Mouse (Mus musculus): ENCODE data around the gene Prr12.

The Prr12 gene

DNA sequence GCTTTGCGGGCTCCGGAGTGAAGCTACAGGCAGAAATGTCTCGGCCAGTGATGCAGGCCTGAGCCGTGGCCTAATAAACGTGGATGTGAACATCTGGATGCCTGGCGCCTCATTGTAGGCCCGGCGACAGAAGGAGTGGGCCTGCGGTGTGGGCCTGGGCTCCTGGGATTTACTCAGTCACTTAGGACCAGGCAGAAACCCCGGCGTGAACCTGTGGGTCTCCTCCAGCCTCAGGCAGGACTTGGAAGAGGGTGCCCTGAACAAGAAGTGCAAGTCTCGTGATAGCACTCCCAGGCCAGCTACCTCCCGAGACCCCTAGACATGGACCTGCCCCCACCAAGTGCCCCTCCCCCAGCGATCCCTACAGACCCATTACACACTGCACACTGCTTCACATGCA, 24.6 kb upstream of the Prr12 start:
- DNase-seq: no peak

DNA sequence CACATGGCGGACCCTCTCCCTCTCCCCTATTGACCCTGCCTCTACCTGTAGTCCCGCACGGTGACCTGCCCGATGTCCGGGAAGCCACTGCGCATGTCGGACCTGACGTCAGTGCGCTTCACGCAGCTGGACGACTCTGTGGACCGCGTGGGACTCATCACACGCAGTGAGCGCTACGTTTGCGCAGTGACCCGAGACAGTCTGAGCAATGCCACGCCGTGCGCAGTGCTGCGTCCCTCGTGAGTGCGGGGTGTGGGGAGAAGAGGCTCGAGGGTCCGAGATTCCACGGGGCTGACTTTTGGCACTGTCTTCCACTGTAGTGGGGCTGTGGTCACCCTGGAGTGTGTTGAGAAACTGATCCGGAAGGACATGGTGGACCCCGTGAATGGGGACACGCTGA, 23.8 kb upstream of the Prr12 start:
- no peak for DNase-seq

DNA sequence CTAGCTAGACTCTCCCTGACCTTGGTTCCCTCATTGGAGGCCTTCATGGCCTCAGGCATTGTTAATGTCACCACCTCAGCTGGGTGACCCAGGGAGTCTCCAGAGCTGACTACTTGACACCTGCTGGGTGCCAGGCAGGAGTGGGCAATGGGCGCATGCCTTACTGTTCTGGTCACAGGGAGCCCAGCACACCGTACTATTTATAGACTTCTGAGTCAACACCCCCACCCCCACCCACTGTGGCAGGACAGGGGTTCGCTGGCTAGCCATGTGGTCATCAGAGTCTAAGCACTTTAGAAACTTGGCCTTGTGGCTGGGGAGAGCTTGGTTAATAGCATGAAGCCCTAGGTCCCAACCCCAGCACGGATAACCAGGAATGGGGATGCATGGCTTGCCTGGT, 22.7 kb upstream of the Prr12 start:
- DNase-seq: no peak

DNA sequence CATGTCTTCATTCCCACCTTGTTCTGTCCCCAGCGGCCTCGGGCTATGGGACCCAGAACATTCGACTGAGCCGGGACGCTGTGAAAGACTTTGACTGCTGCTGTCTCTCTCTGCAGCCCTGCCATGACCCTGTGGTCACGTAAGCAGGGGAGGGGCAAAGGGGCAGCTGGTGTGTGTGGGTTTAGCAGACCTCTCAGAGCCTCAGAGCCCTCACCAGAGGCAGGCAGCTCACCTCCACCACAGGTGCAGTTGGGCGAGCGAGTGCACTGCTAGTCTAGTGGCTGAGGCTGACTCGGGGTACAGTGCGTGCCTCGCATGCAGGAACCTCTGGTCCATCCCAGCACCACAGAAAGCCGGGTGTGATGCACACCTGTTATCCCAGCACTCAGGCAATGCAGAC, 21.3 kb upstream of the Prr12 start:
- no peak for DNase-seq

DNA sequence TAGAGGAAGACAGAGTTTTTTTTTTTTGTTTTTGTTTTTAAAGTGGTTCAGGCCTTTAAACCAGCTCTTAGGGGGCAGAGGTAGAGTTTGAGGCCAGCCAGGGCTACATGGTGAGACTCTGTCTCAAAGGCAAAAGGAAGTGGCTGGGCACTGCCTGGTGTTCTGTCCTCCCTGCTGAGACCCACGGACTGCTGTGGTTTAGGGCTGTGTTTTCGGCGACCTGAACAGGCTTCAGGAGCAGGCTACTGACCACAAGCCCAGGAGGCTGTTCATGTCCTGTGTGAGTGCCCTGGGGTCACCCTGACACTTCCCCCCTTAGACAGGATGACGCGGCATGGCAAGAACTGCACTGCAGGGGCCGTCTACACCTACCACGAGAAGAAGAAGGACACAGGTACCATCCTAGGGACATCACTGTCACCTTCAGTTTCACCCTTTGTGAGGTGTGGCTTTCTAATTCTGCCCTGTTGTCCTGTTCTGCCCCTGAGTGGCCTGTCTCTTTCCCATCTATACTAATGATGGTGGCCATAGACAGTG, 20.6 kb upstream of the Prr12 start:
- DNase-seq: no peak

DNA sequence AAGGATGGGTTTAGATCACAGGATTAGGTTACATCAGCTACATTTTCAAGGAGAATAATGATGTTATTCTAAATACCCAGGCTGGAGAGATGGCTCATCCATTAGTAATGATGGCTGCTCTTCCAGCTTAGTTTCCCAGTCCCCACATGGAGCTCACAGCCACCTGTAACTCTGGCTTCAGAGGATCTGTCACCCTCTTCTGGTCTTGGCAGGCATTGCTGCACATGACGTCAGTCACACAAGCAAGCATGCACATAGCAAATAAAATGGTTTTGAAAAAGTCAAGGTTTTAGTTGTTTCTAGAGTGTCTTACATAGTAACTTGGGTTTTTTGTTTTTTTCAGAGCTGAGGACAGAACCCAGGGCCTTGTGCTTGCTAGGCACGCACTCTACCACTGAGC, 19.5 kb upstream of the Prr12 start:
- DNase-seq: no peak

DNA sequence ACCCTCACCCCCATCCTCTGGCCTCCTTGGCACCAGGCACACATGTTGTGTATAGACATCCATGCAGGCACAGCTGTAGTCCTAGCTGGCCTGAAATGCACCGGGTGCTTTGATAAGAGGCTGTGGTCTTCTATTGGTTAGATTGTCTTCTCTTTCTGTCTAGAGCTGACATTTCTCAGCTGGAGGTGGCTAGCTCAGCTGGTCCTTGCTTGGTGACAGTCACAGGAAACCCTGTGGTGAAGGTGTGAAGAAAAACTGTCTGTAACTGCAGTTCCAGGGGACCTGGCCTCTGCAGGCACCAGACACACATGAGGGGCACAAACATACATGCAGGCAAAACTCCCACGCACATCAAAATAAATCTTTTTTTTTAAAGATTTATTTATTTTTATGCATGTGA, 17.0 kb upstream of the Prr12 start:
- DNase-seq: no peak

DNA sequence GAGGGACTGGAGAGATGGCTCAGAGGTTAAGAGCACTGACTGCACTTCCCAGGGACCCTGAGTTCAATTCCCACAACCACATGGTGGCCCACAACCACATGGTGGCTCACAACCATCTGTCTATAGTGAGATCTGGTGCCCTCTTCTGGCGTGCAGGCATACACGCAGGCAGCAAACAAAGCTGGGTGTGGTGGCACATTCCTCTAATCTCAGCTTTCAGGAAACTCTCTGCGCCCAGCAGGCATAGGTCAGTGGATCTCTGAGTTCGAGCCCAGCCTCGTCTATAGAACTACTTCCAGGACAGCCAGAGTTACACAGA, 15.3 kb upstream of the Prr12 start:
- no peak for DNase-seq

DNA sequence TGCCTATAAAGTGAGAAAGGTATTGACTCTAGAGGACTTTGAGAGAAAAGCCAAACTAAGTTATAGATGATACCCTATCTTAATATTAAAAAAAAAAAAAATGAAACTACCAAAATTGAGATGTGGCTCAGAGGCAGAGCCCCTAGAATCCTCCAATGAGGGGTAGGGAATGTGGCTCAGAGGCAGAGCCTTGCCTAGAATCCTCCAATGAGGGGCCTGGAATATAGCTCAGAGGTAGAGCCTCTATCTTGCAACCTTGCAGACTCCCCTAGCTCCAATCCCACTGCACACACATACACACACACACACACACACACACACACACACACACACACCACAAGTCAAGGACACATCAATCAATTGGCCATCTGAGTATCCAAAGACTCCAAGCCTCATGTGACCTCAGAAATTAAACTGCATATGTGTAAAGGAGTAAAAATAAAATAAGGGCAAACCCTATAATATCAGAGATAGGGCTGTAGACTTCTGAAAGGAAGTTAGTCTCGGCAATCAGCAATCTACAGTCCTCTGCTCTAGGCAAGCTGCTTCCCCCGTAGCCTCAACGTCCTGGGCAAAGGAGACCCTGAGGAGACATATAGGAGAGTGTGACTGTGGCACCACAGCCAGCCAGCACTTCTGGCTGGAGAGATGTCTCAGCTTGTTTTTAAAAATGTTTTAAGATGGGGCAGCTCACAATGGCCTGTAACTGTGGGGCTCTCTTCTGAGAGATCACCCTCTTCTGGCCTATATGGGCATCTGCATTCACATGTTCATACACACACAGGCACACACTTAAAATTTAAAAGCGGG, 14.7 kb upstream of the Prr12 start:
- no peak for DNase-seq

DNA sequence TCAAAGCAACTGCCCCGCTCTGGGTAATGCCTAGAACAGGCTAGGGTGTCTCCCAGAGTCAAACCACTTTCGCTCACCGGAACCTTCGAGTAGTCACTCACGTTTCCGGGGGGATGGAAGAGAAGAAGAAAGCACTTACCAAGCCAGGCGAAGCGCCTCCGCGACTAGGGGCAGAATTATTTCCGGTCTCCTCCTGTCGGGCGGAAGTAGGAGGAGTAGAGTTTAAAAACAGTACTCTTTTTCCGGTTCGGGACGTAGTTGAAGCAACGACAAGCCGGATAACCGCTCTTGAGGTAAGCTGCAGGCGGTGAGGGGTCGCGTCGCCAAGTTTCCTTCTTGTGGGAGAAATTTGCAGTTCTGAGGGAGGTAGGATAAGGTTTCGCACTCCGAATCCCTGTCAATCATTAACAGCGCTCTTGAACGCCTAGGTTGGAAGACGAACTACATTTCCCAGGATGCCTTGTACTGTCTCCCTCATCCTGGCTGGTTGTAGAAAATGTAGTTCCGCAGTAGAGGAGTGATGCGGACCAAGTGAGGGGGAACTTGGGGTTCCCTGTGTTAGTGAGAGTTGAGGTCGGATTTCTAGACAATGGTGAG, 9.7 kb upstream of the Prr12 start, which contains the start of the genes Nosip and Prrg2:
TSS of gene Nosip (plus strand) at position 191 of the 597 bp plus-strand sequence.
TSS of gene Prrg2 (minus strand) at position 439 of the 597 bp plus-strand sequence.
- DNase-seq: peak; percentile 95

DNA sequence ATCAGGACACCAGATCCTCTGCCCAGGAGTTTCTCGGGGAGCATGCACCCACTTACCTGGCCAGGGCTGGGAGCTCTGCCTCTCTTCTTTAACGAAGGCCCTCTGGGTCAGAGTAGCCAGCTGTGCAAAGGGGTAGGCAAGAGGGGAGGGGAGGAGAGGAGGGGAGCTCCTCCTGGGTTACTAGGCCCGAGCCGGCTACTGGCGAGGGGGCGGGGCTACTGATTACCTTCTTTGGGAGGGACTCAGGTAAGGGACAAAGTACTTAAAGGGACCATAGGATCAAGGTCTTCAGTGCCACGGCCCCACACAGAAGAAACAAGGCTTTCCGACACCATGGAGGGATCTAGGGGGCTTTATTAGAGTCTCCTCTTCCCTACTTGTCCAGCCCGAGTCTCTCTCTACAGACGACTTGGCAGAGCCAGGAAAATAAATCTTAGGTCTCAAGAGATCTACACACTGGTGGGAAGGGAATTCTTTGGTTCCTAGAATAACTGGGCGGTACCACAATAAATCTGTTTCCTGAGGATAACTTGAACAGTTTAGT, 8.9 kb upstream of the Prr12 start:
- no peak for DNase-seq

DNA sequence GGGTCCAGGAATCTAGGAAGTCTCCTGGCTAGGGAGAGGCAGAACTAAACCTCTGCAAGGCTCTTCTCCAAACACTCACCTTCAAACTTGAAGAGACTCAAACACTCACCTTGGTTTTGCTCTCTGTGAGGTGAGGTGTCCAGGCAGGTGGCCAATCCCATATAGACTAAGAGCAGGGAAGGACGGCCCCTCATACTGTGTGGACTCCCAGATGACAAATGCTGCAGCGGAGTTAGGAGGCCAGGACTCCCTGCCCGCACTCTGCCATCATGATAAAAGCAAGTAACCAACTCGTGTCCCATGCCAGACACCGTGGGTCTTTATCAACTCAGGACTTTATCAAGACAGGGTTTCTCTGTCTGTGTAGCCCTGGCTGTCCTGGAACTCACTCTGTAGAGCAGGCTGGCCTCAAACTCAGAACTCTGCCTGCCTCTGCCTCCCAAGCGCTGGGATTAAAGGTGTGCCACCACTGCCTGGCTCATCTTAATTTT, 8.0 kb upstream of the Prr12 start:
- DNase-seq: no peak

DNA sequence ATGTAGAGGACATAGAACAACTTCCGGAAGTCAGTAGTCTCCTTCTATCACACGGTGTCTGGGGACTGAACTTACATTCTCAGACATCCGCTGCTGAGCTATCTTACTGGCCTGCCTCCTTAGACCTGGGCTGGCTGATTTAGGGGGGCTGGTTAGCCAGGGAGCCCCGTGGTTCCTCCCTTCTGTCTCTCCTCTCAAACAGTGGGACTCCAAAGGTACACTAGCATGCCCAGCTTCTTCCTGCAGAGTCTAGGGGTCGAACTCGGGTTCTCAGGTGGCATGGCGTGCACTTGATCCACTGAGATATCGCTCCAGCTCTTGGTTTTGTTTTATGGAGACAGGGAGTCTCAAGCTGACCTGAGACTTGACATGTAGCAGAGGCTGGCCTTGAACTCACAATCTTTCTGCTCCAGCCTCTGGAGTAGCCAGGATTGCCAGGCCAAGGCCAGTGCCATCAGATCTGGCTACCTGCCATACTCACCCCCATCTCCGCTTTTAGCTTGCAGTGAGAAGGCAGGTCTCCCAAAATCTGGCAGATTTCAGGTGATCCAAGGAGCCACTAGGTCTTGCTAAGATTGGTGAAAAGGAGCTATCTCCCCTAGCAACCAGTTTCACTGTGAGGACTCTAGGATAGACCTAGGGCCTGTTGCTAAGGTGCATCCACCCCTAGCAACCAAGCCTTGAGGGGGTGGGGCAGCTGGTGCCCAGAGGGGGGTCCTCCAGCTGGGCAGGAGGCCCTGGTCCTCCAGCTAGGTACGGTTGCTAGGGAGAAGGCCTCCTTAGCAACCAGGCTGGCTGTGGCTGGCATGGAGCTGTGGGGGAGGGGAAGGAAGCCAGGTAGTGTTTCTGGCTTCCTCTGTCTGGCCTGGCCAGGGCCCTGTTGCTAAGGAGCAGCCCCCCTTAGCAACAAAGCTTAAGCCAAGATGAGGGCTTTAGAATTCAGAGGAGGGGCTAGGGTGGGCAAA, 6.2 kb upstream of the Prr12 start:
- DNase-seq: no peak

DNA sequence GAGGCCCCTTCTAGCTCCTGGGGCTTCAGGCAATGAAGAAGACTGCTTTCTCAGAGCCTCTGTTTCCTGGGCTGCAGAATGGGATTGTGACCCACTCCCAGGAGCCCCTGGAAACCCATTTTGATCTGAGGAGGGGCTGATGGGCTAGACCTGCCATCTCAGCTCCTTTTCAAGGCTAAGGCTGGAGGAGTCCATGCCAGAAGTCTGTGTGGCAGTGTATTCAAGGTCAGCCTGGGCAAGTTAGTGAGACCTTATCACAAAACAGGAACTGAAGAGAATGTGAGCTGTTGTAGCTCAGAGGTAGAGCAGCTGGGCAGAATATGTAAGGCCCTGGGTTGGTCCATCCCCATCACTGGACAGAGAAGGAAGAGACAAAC, 4.3 kb upstream of the Prr12 start:
- DNase-seq: no peak

DNA sequence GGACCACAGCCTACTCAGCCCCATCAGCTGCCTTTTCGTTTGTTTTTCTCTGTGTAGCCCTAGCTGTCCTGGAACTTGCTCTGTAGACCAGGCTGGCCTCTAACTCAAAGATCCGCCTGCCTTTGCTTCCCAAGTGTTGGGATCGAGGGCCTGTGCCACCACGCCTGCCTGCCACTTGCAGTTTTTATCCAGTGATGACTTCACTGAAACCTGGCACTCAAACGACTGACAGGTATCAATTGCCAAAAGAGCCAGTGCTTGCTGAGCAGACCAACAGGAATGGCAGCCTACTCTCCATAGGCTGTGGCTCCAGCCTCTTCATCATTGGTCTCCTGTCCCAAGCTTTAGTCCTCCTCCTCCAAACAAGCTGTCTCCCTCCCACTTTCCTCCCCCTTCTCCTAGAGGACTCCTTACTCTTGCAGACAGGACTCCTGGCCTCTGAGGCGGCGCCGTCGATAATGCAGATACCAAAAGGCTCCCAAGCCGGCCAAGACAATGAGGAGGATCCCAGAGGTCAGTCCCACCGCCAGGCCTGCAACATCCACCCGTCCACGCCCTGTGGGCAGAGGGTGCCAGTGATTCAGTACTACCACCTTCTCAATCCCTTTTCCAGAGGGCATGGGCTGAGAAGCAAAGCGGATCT, 3.8 kb upstream of the Prr12 start:
- DNase-seq: no peak

DNA sequence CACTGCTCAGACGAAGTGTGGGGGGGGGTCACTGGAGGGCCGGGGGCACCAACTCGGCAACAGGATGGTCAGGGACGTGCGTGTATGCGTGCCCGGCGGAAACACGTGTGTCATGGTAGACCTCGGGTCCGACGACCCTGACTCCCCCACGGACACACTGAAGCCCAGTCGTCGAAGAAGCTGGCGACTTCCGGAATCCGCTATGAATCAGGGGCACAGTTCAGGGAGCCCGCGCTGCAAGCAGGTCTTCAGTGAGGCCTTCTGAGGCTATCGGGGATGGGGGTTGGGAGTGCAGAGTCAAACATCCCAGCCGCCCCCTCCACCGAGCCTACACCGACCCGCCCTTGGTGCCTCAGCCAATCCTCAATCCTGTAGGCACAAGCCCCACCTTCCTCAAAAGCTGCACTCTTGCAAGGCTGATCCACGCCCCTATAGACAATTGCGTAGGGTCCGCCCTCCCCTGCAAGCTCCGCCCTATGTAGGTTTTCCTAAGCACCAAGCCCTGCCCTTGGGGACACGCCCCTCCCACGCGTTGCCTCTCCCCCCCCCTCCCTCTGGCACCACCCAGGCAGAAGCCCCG, 1.3 kb upstream of the Prr12 start:
- DNase-seq: peak; percentile 99

DNA sequence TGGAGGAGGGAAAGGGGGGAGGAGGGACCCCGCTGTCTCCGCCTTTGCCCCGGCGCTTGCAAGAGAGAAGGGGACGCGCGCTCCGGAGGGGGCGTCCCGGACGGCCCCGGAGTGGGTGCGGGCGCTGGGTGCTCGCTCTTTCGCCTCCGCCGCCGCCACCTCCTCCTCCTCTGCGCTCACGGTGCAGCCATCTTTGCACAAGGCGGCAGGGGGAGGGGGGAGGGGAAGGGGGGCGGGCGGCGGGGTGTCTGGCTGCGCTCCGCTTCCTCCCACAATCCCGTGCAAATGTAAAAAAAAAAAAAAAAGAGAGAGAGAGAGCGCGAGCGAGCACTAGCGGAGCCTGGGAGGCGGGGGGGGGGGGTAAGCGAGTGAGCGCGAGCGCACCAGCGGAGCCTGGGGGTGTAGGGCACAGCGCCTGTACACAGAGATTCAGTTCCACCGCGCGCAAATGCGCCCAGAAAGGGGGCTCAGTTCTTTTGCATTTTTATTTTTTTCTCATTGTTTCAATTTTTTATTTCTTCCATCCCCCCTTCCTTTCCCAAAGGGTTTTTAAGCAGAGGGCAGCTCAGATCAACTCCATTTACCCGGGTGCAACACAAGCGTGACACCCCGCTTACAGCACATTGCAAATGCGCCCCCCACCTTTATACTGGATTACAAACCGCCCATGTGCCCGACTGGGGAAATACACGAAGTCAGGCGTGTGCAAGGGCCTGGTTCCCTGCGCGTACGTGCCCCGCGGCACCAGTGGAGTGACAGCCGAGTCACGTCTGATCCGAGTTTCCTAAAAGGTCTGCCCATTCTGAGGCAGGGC, 643 bp upstream of the Prr12 start:
- peak; percentile 74 for DNase-seq

DNA sequence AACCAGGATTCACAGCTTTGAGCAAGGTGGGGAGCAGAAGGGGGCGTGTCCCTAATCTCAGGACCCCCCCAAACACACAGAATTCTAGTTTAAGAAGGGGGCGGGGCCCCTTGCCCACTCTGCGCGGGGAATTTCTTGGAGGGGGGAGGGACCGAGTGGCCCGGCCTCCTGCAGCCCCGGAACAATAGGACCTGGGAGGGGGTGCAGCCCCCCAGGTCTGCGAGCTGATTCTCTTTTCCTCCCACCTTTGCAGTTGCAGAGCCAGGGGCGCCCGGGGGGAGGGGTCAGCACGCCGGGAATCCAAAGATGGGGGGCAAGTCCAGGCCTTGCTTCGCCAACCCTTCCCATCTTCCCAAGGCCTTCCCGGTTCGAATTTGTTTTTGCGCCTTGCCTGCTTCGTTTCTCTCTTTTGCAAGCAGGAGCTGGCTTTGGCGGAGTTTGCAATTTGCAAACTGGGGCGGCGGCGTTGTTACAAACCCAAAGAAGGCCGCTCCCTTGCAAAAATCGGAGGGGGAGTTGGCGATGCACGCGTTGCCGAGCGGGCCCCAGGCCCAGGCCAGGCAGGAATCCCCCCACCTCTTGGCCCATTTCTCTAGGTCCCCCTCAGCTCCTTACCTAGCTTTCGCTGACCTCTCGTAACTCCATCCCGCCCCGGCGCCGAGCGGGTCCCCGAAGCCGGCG, 360 bp downstream of the Prr12 start:
- DNase-seq: no peak

DNA sequence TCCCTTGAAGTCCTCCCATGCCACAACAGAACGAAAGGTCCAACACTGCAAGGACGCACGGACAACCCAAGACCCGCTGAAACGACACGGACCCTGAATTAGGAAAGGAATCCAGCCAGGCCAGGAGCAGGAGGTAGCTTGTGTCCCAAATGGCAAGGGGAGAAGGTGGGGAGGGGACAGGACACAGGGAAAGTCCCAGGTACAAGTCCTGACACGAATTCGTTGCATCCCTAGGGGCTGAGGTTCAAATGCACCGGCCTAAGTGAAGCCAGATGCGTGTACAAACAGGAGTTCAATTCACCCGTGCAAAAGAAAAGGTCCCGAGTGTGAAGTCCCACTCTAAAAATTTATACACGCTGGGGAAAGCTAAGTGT, 1.1 kb downstream of the Prr12 start:
- DNase-seq: no peak

DNA sequence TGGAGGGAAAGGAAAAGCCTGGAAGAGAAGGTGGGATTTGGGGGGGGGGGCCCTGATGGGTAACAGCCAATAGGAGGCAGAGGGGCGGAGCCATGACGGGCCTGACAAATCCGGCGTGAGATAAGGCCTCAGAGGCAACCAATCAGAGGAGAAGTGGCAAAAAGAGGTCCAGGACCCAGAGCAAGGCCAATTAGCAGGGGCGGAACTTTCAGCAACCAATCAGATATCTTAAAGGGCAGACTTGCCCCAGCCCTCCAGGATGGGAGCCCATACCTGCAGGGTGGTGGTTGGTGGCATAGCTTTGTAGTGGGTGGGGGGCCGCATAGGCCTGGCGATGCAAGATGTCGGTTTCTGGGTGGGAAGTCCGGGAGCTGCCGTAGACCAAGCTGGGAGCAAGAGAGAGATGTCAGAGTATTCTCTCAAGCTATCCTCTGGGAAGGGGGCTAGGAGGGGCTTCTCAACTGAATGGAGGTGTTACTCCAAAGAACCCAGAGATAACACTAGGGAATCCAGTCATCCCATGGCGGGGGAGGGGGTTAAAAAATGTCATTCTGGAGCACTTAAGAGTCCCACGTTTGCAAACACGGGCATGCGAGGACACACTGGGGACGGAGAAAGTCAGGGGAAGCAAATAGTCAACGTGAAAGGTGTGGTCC, 1.6 kb downstream of the Prr12 start:
- peak; percentile 86 for DNase-seq
